8 mouse cellular contexts compared by ENCODE assay signal in genomic region chr7:3692987-3693808, GRCm38 (mm10). TPM values are rescaled to one million over a fixed set of nuclear protein-coding genes. Genes with fewer than 3 reads are reported as not detected.
DNase-seq lines count a peak whose midpoint lies in the region; ATAC-seq lines count a peak whose summit lies in the region.

TSS of gene Mboat7 (minus strand) at chr7:3693523.

- peak within 1 kb of the TSS; percentile 94 for H3K27ac ChIP-seq in hindbrain, embryonic 12.5 days

- peaks cover 22% of the 10 kb centered on the region for H3K36me3 ChIP-seq in hindbrain, embryonic 12.5 days

- under 1% methylated on average over 55 of the region's 55 CpGs for WGBS in hindbrain, embryonic 12.5 days

- DNase-seq in NIH3T3 (ENCODE audit: low read depth) = peak; percentile 97
- peak; percentile 97 to 98 for DNase-seq in cerebellum, postnatal 10 days
- peak; percentile 98 to 99 for DNase-seq in frontal cortex, postnatal 10 days (ENCODE audit: low spot score in 2 of 2)
- peak; percentile 97 to 99 for DNase-seq in layer of hippocampus, postnatal 14 days (ENCODE audit: low spot score in 2 of 2)
- peak; percentile 97 for DNase-seq in lung, postnatal 14 days
- peak; percentile 84 for DNase-seq in retina, adult 2 months (ENCODE audit: low read depth, low spot score)
- DNase-seq in thymus, postnatal 36 days = peak; percentile 99

- peaks cover 19% of the 10 kb centered on the region for H3K4me1 ChIP-seq in hindbrain, embryonic 12.5 days

- H3K4me2 ChIP-seq in hindbrain, embryonic 12.5 days (replicated peaks) = peak within 1 kb of the TSS; percentile 85

- H3K27me3 ChIP-seq in hindbrain, embryonic 12.5 days = no peaks in the 10 kb centered on the region

- peak within 1 kb of the TSS; percentile 72 for H3K4me3 ChIP-seq in hindbrain, embryonic 12.5 days

- peak; percentile 91 for ATAC-seq in hindbrain, embryonic 12.5 days (ENCODE audit: low FRiP score)

- H3K9ac ChIP-seq in hindbrain, embryonic 12.5 days = peak within 1 kb of the TSS; percentile 92

- no peaks in the 10 kb centered on the region for H3K9me3 ChIP-seq in hindbrain, embryonic 12.5 days (replicated peaks)

RNA-seq across cellular contexts. Expression of gene Mboat7, which starts in this region (rescaled TPM):
- polyA plus RNA-seq in hindbrain, embryonic 12.5 days (2016; fragmentation: Nextera tagmentation; extraction: Ambion mirVana) = 50.8 and 57.4 TPM in 2 replicates
- total RNA-seq in layer of hippocampus, postnatal 14 days (2021) = 100 to 1,000 TPM; 121 to 124 TPM

Comparison
In these comparisons a context has a peak if more than half of its experiments do, and no peak if none do; other contexts are left out.
1. Peak in every context shown above with its lines: DNase-seq, ATAC-seq, H3K4me3 ChIP-seq and H3K27ac ChIP-seq.